Mouse (Mus musculus) cerebellum, adult 2 months (tissue): ENCODE measurements around the gene Ttc6.

Experiments
- CTCF ChIP-seq: fragments of 200-500 bp; IDR thresholded peaks from 2 replicates; pipeline ENCODE4 v1.5.1; 2011; ENCODE audit warnings: low read depth, mild to moderate bottlenecking, control low read depth, low read length, moderate library complexity, borderline replicate concordance; ENCODE audit not compliant: insufficient read depth
- POLR2A ChIP-seq: fragments of 200-500 bp; IDR thresholded peaks from 2 replicates; pipeline ENCODE4 v1.6.1; 2011; ENCODE audit warnings: low read length, control low read depth, borderline replicate concordance; ENCODE audit not compliant: insufficient read depth

DNA sequence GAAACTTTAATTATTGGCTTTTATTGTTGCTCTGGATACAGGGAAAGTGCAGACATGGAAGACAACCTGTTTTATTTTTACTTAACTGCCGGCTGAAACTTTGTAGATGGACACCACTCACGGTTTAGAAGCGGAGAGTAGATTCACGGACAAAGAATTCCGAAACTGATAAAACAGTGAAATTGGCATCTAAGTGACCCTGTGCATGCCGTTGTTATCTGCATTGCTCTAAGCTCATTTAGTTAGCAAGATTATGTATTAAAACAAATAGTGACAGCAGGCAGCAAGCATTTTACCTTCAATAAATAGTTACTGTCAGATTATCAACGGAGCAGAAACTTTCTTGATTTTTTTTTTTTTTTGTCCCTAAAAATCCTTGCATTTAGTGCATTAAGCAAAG, 59.4 kb downstream of the Ttc6 start:
- TF ChIP-seq CTCF (no peak), POLR2A (no peak)
